Mouse (Mus musculus) neural tube, embryonic 13.5 days (tissue): ENCODE measurements around the gene Trim43c. TPM values are rescaled to one million over a fixed set of nuclear protein-coding genes. Genes with fewer than 3 reads are reported as not detected.
"Not testable (repeated sequence)": the region's sequence is repeated elsewhere in the genome, so short reads cannot be mapped to it uniquely, and the experiment has no call there.

ENCODE experiments used
- ATAC-seq: fragments of 200-750 bp; cut with Nextera tagmentation; 2 replicates; pipeline ENCODE4 v1.8.0; 2017; ENCODE audit warnings: low read depth, mild to moderate bottlenecking, moderate TSS enrichment, moderate library complexity
- H3K27ac ChIP-seq: fragments of 300-500 bp; sonication (generic); replicated peaks from 2 replicates; pipeline ENCODE4 v1.5.1; 2015; ENCODE audit warnings: moderate library complexity, mild to moderate bottlenecking, inconsistent platforms
- H3K27me3 ChIP-seq: fragments of 300-500 bp; sonication (generic); 2 replicates; pipeline ENCODE4 v1.6.1; 2015; ENCODE audit warnings: mild to moderate bottlenecking, inconsistent platforms
- H3K36me3 ChIP-seq: fragments of 300-500 bp; sonication (generic); 2 replicates; pipeline ENCODE4 v1.6.1; 2015; ENCODE audit warnings: mild to moderate bottlenecking, inconsistent platforms
- H3K4me1 ChIP-seq: fragments of 300-500 bp; sonication (generic); replicated peaks from 2 replicates; pipeline ENCODE4 v1.6.1; 2015; ENCODE audit warnings: inconsistent platforms
- H3K4me2 ChIP-seq: fragments of 300-500 bp; sonication (generic); 2 replicates; pipeline ENCODE4 v1.6.1; 2015; ENCODE audit warnings: inconsistent platforms, mild to moderate bottlenecking, moderate library complexity
- H3K4me3 ChIP-seq: fragments of 300-500 bp; sonication (generic); 2 replicates; pipeline ENCODE4 v1.5.1; 2015; ENCODE audit warnings: mild to moderate bottlenecking, inconsistent platforms
- H3K9ac ChIP-seq: fragments of 300-500 bp; sonication (generic); 2 replicates; pipeline ENCODE4 v1.6.1; 2015; ENCODE audit warnings: moderate library complexity, mild to moderate bottlenecking, inconsistent platforms
- H3K9me3 ChIP-seq: fragments of 300-500 bp; sonication (generic); 2 replicates; pipeline ENCODE4 v1.6.1; 2016; ENCODE audit warnings: inconsistent platforms
- WGBS: fragments of 180-500 bp; shearing (Covaris S2); methylation state at CpG from one replicate; pipeline ENCODE4 v1.1.7; 2015; 5-methylcytosine and 5-hydroxymethylcytosine counted together
- polyA plus RNA-seq: library from polyadenylated mRNA; unstranded; fragments of >200 nt; fragmentation: Nextera tagmentation; extraction: Ambion mirVana; gene quantifications from 2 replicates; pipeline ENCODE4 v1.2.1, GENCODE M21; 2015

The Trim43c gene
- polyA plus RNA-seq = not detected in 2 replicates

- H3K9ac ChIP-seq, H3K4me2 ChIP-seq, H3K4me1 ChIP-seq, H3K27me3 ChIP-seq, H3K4me3 ChIP-seq, H3K9me3 ChIP-seq, ATAC-seq, H3K36me3 ChIP-seq, H3K27ac ChIP-seq: not testable (repeated sequence)
- WGBS = 76% methylated on average over 2 of the region's 2 CpGs
Measured at GRCm38 (mm10) chr9:88838864-88839263, at the start of gene Trim43c. Gene Trim43c (plus strand): TSS chr9:88839164.

- H3K27ac ChIP-seq, H3K9ac ChIP-seq, H3K4me2 ChIP-seq, H3K4me3 ChIP-seq, H3K36me3 ChIP-seq, H3K4me1 ChIP-seq, H3K9me3 ChIP-seq, H3K27me3 ChIP-seq, ATAC-seq: not testable (repeated sequence)
- 67% methylated on average over 7 of the region's 7 CpGs for WGBS
Measured at GRCm38 (mm10) chr9:88853072-88853471, 14.1 kb downstream of the Trim43c start.

- peak overlapping the region; percentile 70 for H3K4me2 ChIP-seq
- H3K4me3 ChIP-seq = peak overlapping the region; percentile 45
- not testable (repeated sequence) for H3K27ac ChIP-seq, H3K27me3 ChIP-seq, H3K4me1 ChIP-seq, H3K9me3 ChIP-seq, H3K36me3 ChIP-seq
- peak; percentile 100 for ATAC-seq
- WGBS = 2% methylated on average over 52 of the region's 52 CpGs
- H3K9ac ChIP-seq = peak overlapping the region; percentile 62
Measured at GRCm38 (mm10) chr9:88858566-88859492, 19.9 kb downstream of the Trim43c start.

Other genes with a start within 250 kb of the Trim43c start
- gene Mthfsl, start 118.9 kb upstream of the Trim43c start, polyA plus RNA-seq = 38.5 and 40.5 TPM in 2 replicates
- gene Bcl2a1d, start 107.2 kb upstream of the Trim43c start, polyA plus RNA-seq = 0.25 TPM in 1 of 2 replicates, not detected in the other
- gene Bcl2a1a, start 117.7 kb downstream of the Trim43c start, polyA plus RNA-seq = not detected in 2 replicates